Mouse (Mus musculus) MEL (cell line): ENCODE data around the gene Pip4k2c.

ENCODE experiments used
- CHD1 ChIP-seq: IDR thresholded peaks from 2 replicates; pipeline ENCODE4 v1.6.1; 2012; ENCODE audit warnings: low read depth, mild to moderate bottlenecking, inconsistent platforms, low read length, improper control_type of control experiment
- CHD2 ChIP-seq: IDR thresholded peaks from 2 replicates; pipeline ENCODE4 v1.6.1; 2011; ENCODE audit warnings: low read length, improper control_type of control experiment
- CTCF ChIP-seq, 3 experiments: IDR thresholded peaks in 2 of 3; conservative IDR thresholded peaks in 1 of 3; 2 replicates each; pipeline ENCODE4 v1.5.1; 2011 to 2012; ENCODE audit warnings: low read length in 3 of 3, low read depth in 2 of 3, mild to moderate bottlenecking in 2 of 3, improper control_type of control experiment in 1 of 3, inconsistent platforms in 1 of 3, mixed read lengths in 1 of 3, moderate library complexity in 1 of 3; ENCODE audit not compliant: control insufficient read depth in 1 of 3, insufficient read depth in 1 of 3, poor library complexity in 1 of 3, severe bottlenecking in 1 of 3
- ELF1 ChIP-seq: IDR thresholded peaks from 2 replicates; pipeline ENCODE4 v1.6.1; 2014; ENCODE audit warnings: low read depth, mild to moderate bottlenecking, inconsistent platforms, low read length, improper control_type of control experiment, moderate library complexity
- EP300 ChIP-seq, 2 experiments: IDR thresholded peaks; 2 replicates each; pipeline ENCODE4 v1.6.1; 2011; ENCODE audit warnings: improper control_type of control experiment in 2 of 2, low read length in 2 of 2, low read depth in 1 of 2, mild to moderate bottlenecking in 1 of 2
- GATA1 ChIP-seq: IDR thresholded peaks from 2 replicates; pipeline ENCODE4 v1.6.1; 2011; ENCODE audit warnings: low read depth, low read length, improper control_type of control experiment
- JUND ChIP-seq: IDR thresholded peaks from 2 replicates; pipeline ENCODE4 v1.6.1; 2011; ENCODE audit warnings: low read depth, mild to moderate bottlenecking, improper control_type of control experiment, low read length
- MAX ChIP-seq: IDR thresholded peaks from 2 replicates; pipeline ENCODE4 v1.6.1; 2011; ENCODE audit warnings: low read length, improper control_type of control experiment
- POLR2A ChIP-seq, 2 experiments: IDR thresholded peaks; 2 replicates each; pipeline ENCODE4 v1.6.1; 2011 to 2012; ENCODE audit warnings: low read length in 2 of 2, mild to moderate bottlenecking in 2 of 2, control low read depth in 1 of 2, improper control_type of control experiment in 1 of 2, low read depth in 1 of 2, moderate library complexity in 1 of 2; ENCODE audit not compliant: control insufficient read depth in 1 of 2, insufficient read depth in 1 of 2, poor library complexity in 1 of 2
- POLR2AphosphoS2 ChIP-seq: IDR thresholded peaks from 2 replicates; pipeline ENCODE4 v1.6.1; 2011; ENCODE audit warnings: low read length, improper control_type of control experiment
- SIN3A ChIP-seq: IDR thresholded peaks from 2 replicates; pipeline ENCODE4 v1.6.1; 2012; ENCODE audit warnings: low read length, improper control_type of control experiment, inconsistent platforms
- SMC3 ChIP-seq: IDR thresholded peaks from 2 replicates; pipeline ENCODE4 v1.6.1; 2011; ENCODE audit warnings: low read depth, low read length, improper control_type of control experiment
- UBTF ChIP-seq: IDR thresholded peaks from 2 replicates; pipeline ENCODE4 v1.6.1; 2012; ENCODE audit warnings: low read depth, mild to moderate bottlenecking, inconsistent platforms, low read length, improper control_type of control experiment, moderate library complexity, borderline replicate concordance; ENCODE audit not compliant: insufficient read depth
- USF1 ChIP-seq: IDR thresholded peaks from 2 replicates; pipeline ENCODE4 v1.6.1; 2014; ENCODE audit warnings: low read depth, mild to moderate bottlenecking, inconsistent platforms, low read length, improper control_type of control experiment, moderate library complexity

- TF ChIP-seq POLR2A (IDR thresholded peaks at IDR 0.05; ENCODE audit: control insufficient read depth in 1 of 2, insufficient read depth in 1 of 2, low read depth in 1 of 2, low read length in 2 of 2, poor library complexity in 1 of 2) (no peak), MAX (no peak), JUND (no peak), SMC3 (no peak), USF1 (no peak), SIN3A (no peak), POLR2AphosphoS2 (no peak), EP300 (IDR thresholded peaks at IDR 0.05; ENCODE audit: low read depth in 1 of 2, low read length in 2 of 2) (no peak), UBTF (no peak), CHD1 (no peak), CHD2 (no peak), CTCF (IDR thresholded peaks at IDR 0.05 in 2 of 3, conservative IDR thresholded peaks at IDR 0.05 in 1 of 3; ENCODE audit: control insufficient read depth in 1 of 3, insufficient read depth in 1 of 3, low read depth in 2 of 3, low read length in 3 of 3, poor library complexity in 1 of 3, severe bottlenecking in 1 of 3) (no peak), GATA1 (no peak), ELF1 (no peak)
These were observed 46.4 kb upstream of the Pip4k2c start for GRCm38 (mm10) chr10:127257790-127258189.
